Mouse (Mus musculus): ENCODE measurements around the gene Apoc4. TPM values are rescaled to one million over a fixed set of nuclear protein-coding genes. Genes with fewer than 3 reads are reported as not detected.
A peak's percentile ranks its signal among the peaks of the same experiment; 100 is the strongest.

The Apoc4 gene
- total RNA-seq (2021) = not detected

- DNase-seq = no peak
Observed at GRCm38 (mm10) chr7:19681202-19681694, at the start of gene Apoc4, which contains the start of gene Gm44805. Gene Apoc4, minus strand, starts transcription at chr7:19681479. Gene Gm44805, minus strand, starts transcription at chr7:19681423.

GRCm38 (mm10) chr7:19726541-19726940 lies 45.3 kb upstream of the Apoc4 start:
- no peak for DNase-seq

GRCm38 (mm10) chr7:19724167-19724566 lies 42.9 kb upstream of the Apoc4 start:
- DNase-seq = no peak

GRCm38 (mm10) chr7:19722754-19723195 lies 41.5 kb upstream of the Apoc4 start:
- peak; percentile 73 for DNase-seq

- DNase-seq = no peak
Observed at GRCm38 (mm10) chr7:19719200-19719599, 37.9 kb upstream of the Apoc4 start.

GRCm38 (mm10) chr7:19718297-19718952 lies 37.1 kb upstream of the Apoc4 start:
- DNase-seq = no peak

GRCm38 (mm10) chr7:19717346-19717745 lies 36.1 kb upstream of the Apoc4 start:
- DNase-seq = no peak

- no peak for DNase-seq
Observed at GRCm38 (mm10) chr7:19716822-19717221, 35.5 kb upstream of the Apoc4 start.

- no peak for DNase-seq
Observed at GRCm38 (mm10) chr7:19716055-19716682, 34.9 kb upstream of the Apoc4 start.

GRCm38 (mm10) chr7:19715239-19716054 lies 34.2 kb upstream of the Apoc4 start, which contains the start of gene Tomm40:
Gene Tomm40, minus strand, starts transcription at chr7:19715438.
- DNase-seq = peak; percentile 99

- DNase-seq = no peak
Observed at GRCm38 (mm10) chr7:19714836-19715235, 33.6 kb upstream of the Apoc4 start.

GRCm38 (mm10) chr7:19713598-19713997 lies 32.3 kb upstream of the Apoc4 start:
- no peak for DNase-seq

- DNase-seq = no peak
Observed at GRCm38 (mm10) chr7:19713196-19713595, 31.9 kb upstream of the Apoc4 start.

- DNase-seq = no peak
Observed at GRCm38 (mm10) chr7:19712414-19712813, 31.1 kb upstream of the Apoc4 start.

- no peak for DNase-seq
Observed at GRCm38 (mm10) chr7:19710650-19711049, 29.4 kb upstream of the Apoc4 start.

GRCm38 (mm10) chr7:19705271-19705670 lies 24.0 kb upstream of the Apoc4 start:
- DNase-seq = no peak

GRCm38 (mm10) chr7:19704475-19704874 lies 23.2 kb upstream of the Apoc4 start:
- DNase-seq = no peak

GRCm38 (mm10) chr7:19702859-19703555 lies 21.7 kb upstream of the Apoc4 start:
- DNase-seq = no peak

GRCm38 (mm10) chr7:19701069-19701761 lies 19.9 kb upstream of the Apoc4 start:
- DNase-seq = peak; percentile 86

- no peak for DNase-seq
Observed at GRCm38 (mm10) chr7:19700299-19701068, 19.2 kb upstream of the Apoc4 start.

- DNase-seq = no peak
Observed at GRCm38 (mm10) chr7:19699827-19700148, 18.5 kb upstream of the Apoc4 start.

Data from heart, postnatal 4 days (tissue).